ENCODE assay signal across 8 mouse cellular contexts in genomic region chr5:112298226-112298988, GRCm38 (mm10). TPM values are rescaled to one million over a fixed set of nuclear protein-coding genes. Genes with fewer than 3 reads are reported as not detected.
DNase-seq lines count a peak whose midpoint lies in the region; ATAC-seq lines count a peak whose summit lies in the region.

No protein-coding gene starts in this region.

- H3K27ac ChIP-seq in hindbrain, embryonic 10.5 days, result 0 out of 2 replicates have a peak overlapping the region, but pooled peaks have one; percentile 29
- H3K27ac ChIP-seq in hindbrain, embryonic 14.5 days, result no peak overlapping the region
- peak overlapping the region; percentile 49 for H3K27ac ChIP-seq in kidney, embryonic 16.5 days (ENCODE audit: low read length)
- H3K27ac ChIP-seq in forebrain, embryonic 12.5 days, result no peak overlapping the region

- H3K4me3 ChIP-seq in hindbrain, embryonic 10.5 days, result no peak overlapping the region
- no peak overlapping the region for H3K4me3 ChIP-seq in hindbrain, embryonic 14.5 days (replicated peaks; ENCODE audit: low read length)
- H3K4me3 ChIP-seq in kidney, embryonic 16.5 days (ENCODE audit: low read length), result no peak overlapping the region
- H3K4me3 ChIP-seq in forebrain, embryonic 12.5 days (replicated peaks), result no peak overlapping the region

- no peak overlapping the region for H3K9ac ChIP-seq in hindbrain, embryonic 14.5 days
- H3K9ac ChIP-seq in kidney, embryonic 16.5 days (replicated peaks; ENCODE audit: low read length), result 0 out of 2 replicates have a peak overlapping the region, but pooled peaks have one; percentile 14
- H3K9ac ChIP-seq in forebrain, embryonic 12.5 days, result no peak overlapping the region

- no peaks in the 10 kb centered on the region for H3K9me3 ChIP-seq in hindbrain, embryonic 10.5 days
- no peaks in the 10 kb centered on the region for H3K9me3 ChIP-seq in hindbrain, embryonic 14.5 days (ENCODE audit: control insufficient read depth, low read length)
- H3K9me3 ChIP-seq in kidney, embryonic 16.5 days (ENCODE audit: low read length), result no peaks in the 10 kb centered on the region
- H3K9me3 ChIP-seq in forebrain, embryonic 12.5 days, result no peaks in the 10 kb centered on the region

- DNase-seq in hindbrain, embryonic 10.5 days (ENCODE audit: low spot score), result no peak
- no peak for DNase-seq in hindbrain, embryonic 14.5 days (ENCODE audit: low spot score)
- peak; percentile 63 to 84 for DNase-seq in heart, adult 9 months (ENCODE audit: low spot score in 2 of 2)
- DNase-seq in gastrocnemius, postnatal 36 days, result no peak
- DNase-seq in urinary bladder, postnatal 14 days (ENCODE audit: low spot score), result no peak

- H3K4me1 ChIP-seq in hindbrain, embryonic 10.5 days (replicated peaks), result peaks cover 51% of the 10 kb centered on the region
- H3K4me1 ChIP-seq in hindbrain, embryonic 14.5 days (replicated peaks; ENCODE audit: control insufficient read depth, insufficient read depth, low read length), result peaks cover 11% of the 10 kb centered on the region; the same call in 1 of the 2 replicates
- H3K4me1 ChIP-seq in kidney, embryonic 16.5 days (ENCODE audit: insufficient read depth, low read length), result peaks cover 28% of the 10 kb centered on the region
- peaks cover 17% of the 10 kb centered on the region for H3K4me1 ChIP-seq in forebrain, embryonic 12.5 days

- H3K27me3 ChIP-seq in hindbrain, embryonic 10.5 days (ENCODE audit: insufficient read depth, poor library complexity, severe bottlenecking), result no peaks in the 10 kb centered on the region
- H3K27me3 ChIP-seq in hindbrain, embryonic 14.5 days (ENCODE audit: control insufficient read depth, insufficient read depth, low read length), result no peaks in the 10 kb centered on the region
- no peaks in the 10 kb centered on the region for H3K27me3 ChIP-seq in kidney, embryonic 16.5 days (ENCODE audit: insufficient read depth, low read length)
- no peaks in the 10 kb centered on the region for H3K27me3 ChIP-seq in forebrain, embryonic 12.5 days

- no peaks in the 10 kb centered on the region for H3K36me3 ChIP-seq in hindbrain, embryonic 10.5 days
- H3K36me3 ChIP-seq in hindbrain, embryonic 14.5 days (replicated peaks; ENCODE audit: control insufficient read depth, insufficient read depth), result no peaks in the 10 kb centered on the region
- H3K36me3 ChIP-seq in kidney, embryonic 16.5 days (ENCODE audit: insufficient read depth, low read length), result no peaks in the 10 kb centered on the region
- H3K36me3 ChIP-seq in forebrain, embryonic 12.5 days (replicated peaks), result no peaks in the 10 kb centered on the region

- WGBS in hindbrain, embryonic 10.5 days, result 86% methylated on average over 12 of the region's 12 CpGs
- WGBS in hindbrain, embryonic 14.5 days, result 91% methylated on average over 12 of the region's 12 CpGs
- 73% methylated on average over 12 of the region's 12 CpGs for WGBS in kidney, embryonic 16.5 days
- 92% methylated on average over 12 of the region's 12 CpGs for WGBS in forebrain, embryonic 12.5 days

- intact Hi-C loops in gastrocnemius, postnatal 36 days (cut with DNase I), result no loop called here

- ATAC-seq in hindbrain, embryonic 14.5 days (ENCODE audit: low FRiP score), result no peak
- peak; percentile 71 for ATAC-seq in kidney, embryonic 16.5 days (ENCODE audit: low FRiP score, low TSS enrichment)
- ATAC-seq in monocyte, adult 5-6 weeks (replicated peaks; ENCODE audit: insufficient number of reproducible peaks, low FRiP score, low TSS enrichment, poor library complexity, severe bottlenecking), result 0 out of 2 replicates have a peak, but pooled peaks have one; percentile 3
- ATAC-seq in forebrain, embryonic 12.5 days (ENCODE audit: low FRiP score), result no peak

- H3K4me2 ChIP-seq in hindbrain, embryonic 14.5 days (replicated peaks), result no peak overlapping the region
- no peak overlapping the region for H3K4me2 ChIP-seq in kidney, embryonic 16.5 days (replicated peaks; ENCODE audit: low read depth, low read length)
- no peak overlapping the region for H3K4me2 ChIP-seq in forebrain, embryonic 12.5 days

RNA-seq across cellular contexts. Expression of gene Tpst2, which starts 21.9 kb away (rescaled TPM):
- polyA plus RNA-seq in hindbrain, embryonic 10.5 days (2016; fragmentation: Nextera tagmentation; extraction: Ambion mirVana), result 37.2 and 40.9 TPM in 2 replicates
- 29.0 and 30.4 TPM in 2 replicates for polyA plus RNA-seq in hindbrain, embryonic 14.5 days (2014; fragmentation: Nextera tagmentation; extraction: Ambion mirVana)
- polyA plus RNA-seq in kidney, embryonic 16.5 days (2015; fragmentation: Nextera tagmentation; extraction: Ambion mirVana), result 65.8 and 68.7 TPM in 2 replicates
- 60.8 to 104 TPM (median 99.4 TPM) in 3 replicates for total RNA-seq in monocyte, adult 5-6 weeks (2017)
- total RNA-seq in gastrocnemius, postnatal 36 days (2021), result 10 to 100 TPM; 14.4 to 17.0 TPM
- 27.1 and 28.6 TPM in 2 replicates for polyA plus RNA-seq in forebrain, embryonic 12.5 days (2016; fragmentation: Nextera tagmentation; extraction: Ambion mirVana)

RNA-seq across cellular contexts. Expression of gene Tfip11, which starts 27.8 kb away (rescaled TPM):
- polyA plus RNA-seq in hindbrain, embryonic 10.5 days (2016; fragmentation: Nextera tagmentation; extraction: Ambion mirVana), result 39.9 and 43.7 TPM in 2 replicates
- polyA plus RNA-seq in hindbrain, embryonic 14.5 days (2014; fragmentation: Nextera tagmentation; extraction: Ambion mirVana), result 24.9 and 26.4 TPM in 2 replicates
- 36.7 and 37.8 TPM in 2 replicates for polyA plus RNA-seq in kidney, embryonic 16.5 days (2015; fragmentation: Nextera tagmentation; extraction: Ambion mirVana)
- total RNA-seq in monocyte, adult 5-6 weeks (2017), result 30.1 to 62.0 TPM (median 39.9 TPM) in 3 replicates
- total RNA-seq in gastrocnemius, postnatal 36 days (2021), result 10 to 100 TPM; 12.0 to 12.4 TPM
- polyA plus RNA-seq in forebrain, embryonic 12.5 days (2016; fragmentation: Nextera tagmentation; extraction: Ambion mirVana), result 38.1 and 39.5 TPM in 2 replicates

RNA-seq across cellular contexts. Expression of gene Crybb1, which starts 42.8 kb away (rescaled TPM):
- polyA plus RNA-seq in hindbrain, embryonic 10.5 days (2016; fragmentation: Nextera tagmentation; extraction: Ambion mirVana), result 0.19 and 0.42 TPM in 2 replicates
- polyA plus RNA-seq in hindbrain, embryonic 14.5 days (2014; fragmentation: Nextera tagmentation; extraction: Ambion mirVana), result 3.6 and 3.9 TPM in 2 replicates
- 2.7 and 4.0 TPM in 2 replicates for polyA plus RNA-seq in kidney, embryonic 16.5 days (2015; fragmentation: Nextera tagmentation; extraction: Ambion mirVana)
- total RNA-seq in monocyte, adult 5-6 weeks (2017), result not detected in 3 replicates
- 1 to 10 TPM; 2.4 to 4.1 TPM for total RNA-seq in gastrocnemius, postnatal 36 days (2021)
- 1.2 and 1.3 TPM in 2 replicates for polyA plus RNA-seq in forebrain, embryonic 12.5 days (2016; fragmentation: Nextera tagmentation; extraction: Ambion mirVana)

RNA-seq across cellular contexts. Expression of gene Srrd, which starts 44.4 kb away (rescaled TPM):
- 52.5 and 53.2 TPM in 2 replicates for polyA plus RNA-seq in hindbrain, embryonic 10.5 days (2016; fragmentation: Nextera tagmentation; extraction: Ambion mirVana)
- 60.4 and 62.5 TPM in 2 replicates for polyA plus RNA-seq in hindbrain, embryonic 14.5 days (2014; fragmentation: Nextera tagmentation; extraction: Ambion mirVana)
- 44.8 and 47.0 TPM in 2 replicates for polyA plus RNA-seq in kidney, embryonic 16.5 days (2015; fragmentation: Nextera tagmentation; extraction: Ambion mirVana)
- total RNA-seq in monocyte, adult 5-6 weeks (2017), result 11.1 to 14.9 TPM (median 12.8 TPM) in 3 replicates
- total RNA-seq in gastrocnemius, postnatal 36 days (2021), result 1 to 10 TPM; 2.8 to 3.4 TPM
- 47.3 and 50.0 TPM in 2 replicates for polyA plus RNA-seq in forebrain, embryonic 12.5 days (2016; fragmentation: Nextera tagmentation; extraction: Ambion mirVana)

RNA-seq across cellular contexts. Expression of gene Hps4, which starts 44.5 kb away (rescaled TPM):
- polyA plus RNA-seq in hindbrain, embryonic 10.5 days (2016; fragmentation: Nextera tagmentation; extraction: Ambion mirVana), result 35.8 and 36.7 TPM in 2 replicates
- polyA plus RNA-seq in hindbrain, embryonic 14.5 days (2014; fragmentation: Nextera tagmentation; extraction: Ambion mirVana), result 32.8 and 36.0 TPM in 2 replicates
- polyA plus RNA-seq in kidney, embryonic 16.5 days (2015; fragmentation: Nextera tagmentation; extraction: Ambion mirVana), result 36.8 TPM in 2 replicates
- total RNA-seq in monocyte, adult 5-6 weeks (2017), result 9.6 to 16.9 TPM (median 14.4 TPM) in 3 replicates
- 1 to 10 TPM; 3.8 to 4.2 TPM for total RNA-seq in gastrocnemius, postnatal 36 days (2021)
- 36.1 and 37.3 TPM in 2 replicates for polyA plus RNA-seq in forebrain, embryonic 12.5 days (2016; fragmentation: Nextera tagmentation; extraction: Ambion mirVana)

Comparison
In these comparisons a context has a peak if more than half of its experiments do, and no peak if none do; other contexts are left out.
1. H3K27ac ChIP-seq: peak in hindbrain, embryonic 10.5 days (single experiment) and kidney, embryonic 16.5 days (single experiment); none in hindbrain, embryonic 14.5 days (single experiment) and forebrain, embryonic 12.5 days (single experiment).
2. DNase-seq: peak in heart, adult 9 months (2 of 2); none in hindbrain, embryonic 10.5 days (single experiment), hindbrain, embryonic 14.5 days (single experiment), gastrocnemius, postnatal 36 days (0 of 2) and urinary bladder, postnatal 14 days (single experiment).
3. ATAC-seq: peak in kidney, embryonic 16.5 days (single experiment) and monocyte, adult 5-6 weeks (single experiment); none in hindbrain, embryonic 14.5 days (single experiment) and forebrain, embryonic 12.5 days (single experiment).